Mouse (Mus musculus) lung, adult 2 months (tissue): ENCODE data around the gene Casc3. TPM values are rescaled to one million over a fixed set of nuclear protein-coding genes. Genes with fewer than 3 reads are reported as not detected.

Source experiments
- DNase-seq: peaks from one replicate; pipeline ENCODE4 v3.0.0; 2022
- H3K4me1 ChIP-seq: fragments of 200-500 bp; 2 replicates; pipeline ENCODE4 v1.6.1; 2011; ENCODE audit warnings: low read length; ENCODE audit not compliant: control insufficient read depth, insufficient read depth
- H3K4me3 ChIP-seq: fragments of 200-500 bp; replicated peaks from 2 replicates; pipeline ENCODE3; 2011; ENCODE audit warnings: low read depth, mild to moderate bottlenecking, control low read depth, low read length; ENCODE audit errors: extremely low read depth
- CTCF ChIP-seq: fragments of 200-500 bp; IDR thresholded peaks from 2 replicates; pipeline ENCODE4 v1.5.1; 2011; ENCODE audit warnings: mild to moderate bottlenecking, low read length, control low read depth; ENCODE audit not compliant: insufficient read depth
- POLR2A ChIP-seq: fragments of 200-500 bp; IDR thresholded peaks from 2 replicates; pipeline ENCODE4 v1.6.1; 2011; ENCODE audit warnings: low read depth, mild to moderate bottlenecking, control low read depth, low read length, borderline replicate concordance; ENCODE audit errors: extremely low read depth
- WGBS: fragments of 180-500 bp; shearing (Covaris S2); methylation state at CpG from one replicate; pipeline ENCODE4 v1.1.7; 2018; 5-methylcytosine and 5-hydroxymethylcytosine counted together
- polyA plus RNA-seq: library from polyadenylated mRNA; depleted of rRNA; stranded (reverse); fragments of >200 nt; gene quantifications from 2 replicates; pipeline ENCODE4 v1.2.3, GENCODE M21; 2012

The Casc3 gene
- polyA plus RNA-seq, 1 experiment = 37.9 TPM

- H3K4me1 ChIP-seq = peaks cover 7% of the 10 kb centered on the region
- DNase-seq = no peak
- H3K4me3 ChIP-seq = no peak overlapping the region
- 84% methylated on average over 2 of the region's 2 CpGs for WGBS
- TF ChIP-seq POLR2A = no peak
Measured at GRCm38 (mm10) chr11:98827877-98828276, 23.2 kb downstream of the Casc3 start.

GRCm38 (mm10) chr11:98829091-98829775, 24.5 kb downstream of the Casc3 start:
- Histone ChIP-seq H3K4me1 (peaks cover 7% of the 10 kb centered on the region), H3K4me3 (no peak overlapping the region)
- DNase-seq = no peak
- 62% methylated on average over 12 of the region's 12 CpGs for WGBS
- TF ChIP-seq CTCF = peak; percentile 63
- no peak for TF ChIP-seq POLR2A

GRCm38 (mm10) chr11:98829875-98830274, 25.2 kb downstream of the Casc3 start:
- no peak overlapping the region for H3K4me3 ChIP-seq
- DNase-seq = no peak
- WGBS = 58% methylated on average over 4 of the region's 4 CpGs
- no peak for TF ChIP-seq POLR2A
- TF ChIP-seq CTCF = no peak
- peaks cover 7% of the 10 kb centered on the region for H3K4me1 ChIP-seq

GRCm38 (mm10) chr11:98835296-98835695, 30.6 kb downstream of the Casc3 start:
- Histone ChIP-seq H3K4me1 (peaks cover 4% of the 10 kb centered on the region), H3K4me3 (no peak overlapping the region)
- no peak for DNase-seq
- WGBS = 54% methylated on average over 5 of the region's 5 CpGs
- TF ChIP-seq POLR2A (no peak), CTCF (no peak)

- Histone ChIP-seq H3K4me3 (no peak overlapping the region), H3K4me1 (peaks cover 4% of the 10 kb centered on the region)
- TF ChIP-seq CTCF (no peak), POLR2A (no peak)
- DNase-seq = no peak
- WGBS = 46% methylated on average over 3 of the region's 3 CpGs
Measured at GRCm38 (mm10) chr11:98835725-98836124, 31.0 kb downstream of the Casc3 start.

- Histone ChIP-seq H3K4me3 (no peak overlapping the region), H3K4me1 (peaks cover 4% of the 10 kb centered on the region)
- TF ChIP-seq CTCF (no peak), POLR2A (no peak)
- no peak for DNase-seq
- WGBS = 28% methylated on average over 7 of the region's 7 CpGs
Measured at GRCm38 (mm10) chr11:98836128-98836527, 31.4 kb downstream of the Casc3 start.

GRCm38 (mm10) chr11:98836651-98837141, 32.0 kb downstream of the Casc3 start, which contains the start of gene Rapgefl1:
Gene Rapgefl1 (plus strand): TSS chr11:98836785.
- DNase-seq = peak; percentile 82
- peak within 1 kb of the TSS; percentile 66 for H3K4me3 ChIP-seq
- no peak for TF ChIP-seq POLR2A
- no peak for TF ChIP-seq CTCF
- peaks cover 4% of the 10 kb centered on the region for H3K4me1 ChIP-seq
- WGBS = 1% methylated on average over 45 of the region's 48 CpGs

GRCm38 (mm10) chr11:98837231-98837704, 32.6 kb downstream of the Casc3 start:
- H3K4me3 ChIP-seq = no peak overlapping the region
- H3K4me1 ChIP-seq = peaks cover 4% of the 10 kb centered on the region
- no peak for TF ChIP-seq CTCF
- no peak for TF ChIP-seq POLR2A
- WGBS = 8% methylated on average over 23 of the region's 29 CpGs
- DNase-seq = no peak

- H3K4me3 ChIP-seq = no peak overlapping the region
- H3K4me1 ChIP-seq = peaks cover 4% of the 10 kb centered on the region
- 73% methylated on average over 11 of the region's 11 CpGs for WGBS
- no peak for DNase-seq
- TF ChIP-seq CTCF (no peak), POLR2A (no peak)
Measured at GRCm38 (mm10) chr11:98837917-98838316, 33.2 kb downstream of the Casc3 start.

GRCm38 (mm10) chr11:98838512-98838911, 33.8 kb downstream of the Casc3 start:
- peaks cover 4% of the 10 kb centered on the region for H3K4me1 ChIP-seq
- 66% methylated on average over 9 of the region's 9 CpGs for WGBS
- TF ChIP-seq POLR2A (no peak), CTCF (no peak)
- no peak for DNase-seq
- H3K4me3 ChIP-seq = no peak overlapping the region

GRCm38 (mm10) chr11:98839402-98839801, 34.7 kb downstream of the Casc3 start:
- DNase-seq = no peak
- Histone ChIP-seq H3K4me3 (no peak overlapping the region), H3K4me1 (peaks cover 4% of the 10 kb centered on the region)
- TF ChIP-seq POLR2A (no peak), CTCF (no peak)
- 42% methylated on average over 6 of the region's 6 CpGs for WGBS
